Comparison of ENCODE assay signal across 8 mouse cellular contexts in the genomic region with DNA sequence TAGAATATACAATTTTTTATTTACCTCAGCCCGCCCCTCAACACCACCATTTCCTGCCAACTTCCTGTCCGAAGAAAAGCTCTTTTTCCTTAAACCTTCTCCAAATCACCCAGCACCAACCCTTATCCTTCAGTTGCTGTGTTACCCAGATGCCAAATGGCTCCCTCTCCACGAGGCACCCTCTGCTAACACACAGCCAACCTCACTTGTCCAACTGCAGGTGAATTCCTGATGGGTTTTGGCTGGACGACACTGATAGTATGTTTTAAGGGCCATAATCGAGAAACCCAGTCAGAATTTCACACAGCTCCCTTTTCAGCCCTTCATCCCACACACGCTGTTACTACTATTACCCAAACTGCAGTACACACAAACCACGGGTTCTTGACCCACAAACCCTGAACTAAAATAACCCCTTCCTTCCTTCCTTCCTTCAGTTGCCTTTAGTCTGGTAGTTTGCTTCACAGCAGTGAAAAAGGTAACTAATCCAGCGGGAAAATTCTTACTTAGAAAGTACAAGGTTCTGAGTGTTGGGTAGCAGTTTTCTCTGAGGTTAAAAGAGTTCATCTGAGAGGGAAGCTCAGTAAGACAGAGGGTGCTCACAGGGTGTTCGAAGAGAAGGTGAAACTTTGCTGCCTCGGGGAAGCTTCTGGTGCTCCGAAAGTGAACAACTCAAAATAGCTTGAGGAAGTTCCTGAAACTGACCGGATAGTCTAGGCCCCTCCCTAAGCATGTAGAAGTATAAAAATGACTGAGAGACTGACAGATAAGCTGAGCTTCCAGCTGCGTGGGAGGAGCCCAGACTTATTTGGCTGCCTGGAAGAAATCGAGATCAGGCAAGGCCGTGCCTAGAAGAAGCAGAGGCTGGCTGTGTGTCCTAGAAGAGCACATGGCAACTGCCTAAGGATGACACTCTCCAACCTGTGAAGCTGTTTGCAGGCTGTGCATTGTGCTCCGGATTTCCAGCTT. TPM values are rescaled to one million over a fixed set of nuclear protein-coding genes. Genes with fewer than 3 reads are reported as not detected.
DNase-seq lines count a peak whose midpoint lies in the region; ATAC-seq and TF ChIP-seq lines count a peak whose summit lies in the region.

No protein-coding gene starts in this region.

- H3K9me3 ChIP-seq in heart, embryonic 12.5 days (replicated peaks) = no peaks in the 10 kb centered on the region
- H3K9me3 ChIP-seq in ES-Bruce4 (replicated peaks; ENCODE audit: control insufficient read depth, insufficient read depth, low read length, poor library complexity, severe bottlenecking) = no peaks in the 10 kb centered on the region
- H3K9me3 ChIP-seq in forebrain, embryonic 13.5 days (replicated peaks) = no peaks in the 10 kb centered on the region
- H3K9me3 ChIP-seq in liver, embryonic 11.5 days (ENCODE audit: control insufficient read depth, low read length) = no peaks in the 10 kb centered on the region
- H3K9me3 ChIP-seq in stomach, embryonic 14.5 days (ENCODE audit: control insufficient read depth, low read depth, low read length) = no peaks in the 10 kb centered on the region

- intact Hi-C loops in gastrocnemius, postnatal 36 days (cut with DNase I) = loop anchor here (5.0 kb wide), 1 partner anchor 55 kb away; no protein-coding TSS in a partner anchor

- no peaks in the 10 kb centered on the region for H3K27me3 ChIP-seq in heart, embryonic 12.5 days (replicated peaks)
- no peaks in the 10 kb centered on the region for H3K27me3 ChIP-seq in ES-Bruce4 (ENCODE audit: control insufficient read depth, insufficient read depth, low read length, poor library complexity, severe bottlenecking)
- no peaks in the 10 kb centered on the region for H3K27me3 ChIP-seq in forebrain, embryonic 13.5 days
- no peaks in the 10 kb centered on the region for H3K27me3 ChIP-seq in liver, embryonic 11.5 days (replicated peaks; ENCODE audit: control insufficient read depth, insufficient read depth, low read length)
- no peaks in the 10 kb centered on the region for H3K27me3 ChIP-seq in stomach, embryonic 14.5 days (ENCODE audit: control insufficient read depth, insufficient read depth, low read length)

- no peaks in the 10 kb centered on the region for H3K36me3 ChIP-seq in heart, embryonic 12.5 days
- H3K36me3 ChIP-seq in ES-Bruce4 (ENCODE audit: control insufficient read depth, insufficient read depth, low read length, poor library complexity, severe bottlenecking) = no peaks in the 10 kb centered on the region
- no peaks in the 10 kb centered on the region for H3K36me3 ChIP-seq in forebrain, embryonic 13.5 days (ENCODE audit: poor library complexity, severe bottlenecking)
- no peaks in the 10 kb centered on the region for H3K36me3 ChIP-seq in liver, embryonic 11.5 days (ENCODE audit: control insufficient read depth, insufficient read depth, low read length)
- no peaks in the 10 kb centered on the region for H3K36me3 ChIP-seq in stomach, embryonic 14.5 days (ENCODE audit: control insufficient read depth, insufficient read depth, low read length)

- no peak overlapping the region for H3K9ac ChIP-seq in heart, embryonic 12.5 days
- H3K9ac ChIP-seq in ES-Bruce4 (ENCODE audit: low read depth, poor library complexity, severe bottlenecking) = peak overlapping the region; percentile 42; the same call in 1 of the 2 replicates
- H3K9ac ChIP-seq in forebrain, embryonic 13.5 days = peak overlapping the region; percentile 37; the same call in 1 of the 2 replicates
- peak overlapping the region; percentile 79 for H3K9ac ChIP-seq in liver, embryonic 11.5 days (ENCODE audit: low read depth, low read length)
- no peak overlapping the region for H3K9ac ChIP-seq in stomach, embryonic 14.5 days (replicated peaks; ENCODE audit: low read depth, low read length)

- H3K4me1 ChIP-seq in heart, embryonic 12.5 days (replicated peaks) = peaks cover 25% of the 10 kb centered on the region
- peaks cover 2% of the 10 kb centered on the region for H3K4me1 ChIP-seq in ES-Bruce4 (ENCODE audit: control insufficient read depth, insufficient read depth, low read length)
- H3K4me1 ChIP-seq in forebrain, embryonic 13.5 days = peaks cover 16% of the 10 kb centered on the region
- peaks cover 19% of the 10 kb centered on the region for H3K4me1 ChIP-seq in liver, embryonic 11.5 days (replicated peaks; ENCODE audit: control insufficient read depth, insufficient read depth, low read length)
- peaks cover 8% of the 10 kb centered on the region; the same call in 1 of the 2 replicates for H3K4me1 ChIP-seq in stomach, embryonic 14.5 days (ENCODE audit: control insufficient read depth, insufficient read depth, low read length)

- no peak overlapping the region for H3K4me3 ChIP-seq in heart, embryonic 12.5 days
- H3K4me3 ChIP-seq in ES-Bruce4 (ENCODE audit: low read depth, low read length) = no peak overlapping the region
- H3K4me3 ChIP-seq in forebrain, embryonic 13.5 days = peak overlapping the region; percentile 82
- H3K4me3 ChIP-seq in liver, embryonic 11.5 days (ENCODE audit: low read depth, low read length) = peak overlapping the region; percentile 78
- no peak overlapping the region; the same call in 1 of the 2 replicates for H3K4me3 ChIP-seq in stomach, embryonic 14.5 days (ENCODE audit: low read depth, low read length)

- ATAC-seq in heart, embryonic 12.5 days (ENCODE audit: insufficient number of reproducible peaks, low FRiP score) = no peak
- ATAC-seq in forebrain, embryonic 13.5 days = 0 out of 2 replicates have a peak, but pooled peaks have one; percentile 2
- ATAC-seq in liver, embryonic 11.5 days (replicated peaks; ENCODE audit: low FRiP score) = peak; percentile 53; the same call in 1 of the 2 replicates
- ATAC-seq in stomach, embryonic 14.5 days (ENCODE audit: insufficient number of reproducible peaks, insufficient read depth, low FRiP score, low read depth) = no peak

- no peak for TF ChIP-seq POLR2A in ES-Bruce4 (IDR thresholded peaks at IDR 0.05; ENCODE audit: insufficient read depth, low read length)

- 42% methylated on average over 16 of the region's 16 CpGs for WGBS in heart, embryonic 12.5 days
- WGBS in forebrain, embryonic 13.5 days = 65% methylated on average over 16 of the region's 16 CpGs
- 42% methylated on average over 16 of the region's 16 CpGs for WGBS in liver, embryonic 11.5 days
- 55% methylated on average over 16 of the region's 16 CpGs for WGBS in stomach, embryonic 14.5 days

- no peak for TF ChIP-seq EP300 in ES-Bruce4 (IDR thresholded peaks at IDR 0.05; ENCODE audit: insufficient read depth, low read depth, low read length)

- DNase-seq in heart, adult 8-10 months (ENCODE audit: low spot score) = no peak
- DNase-seq in liver, embryonic 11.5 days (ENCODE audit: low spot score) = no peak
- DNase-seq in gastrocnemius, postnatal 36 days = no peak
- no peak for DNase-seq in right cerebral cortex, postnatal 36 days (ENCODE audit: low spot score in 2 of 2)

- no peak for TF ChIP-seq CTCF in ES-Bruce4 (IDR thresholded peaks at IDR 0.05; ENCODE audit: low read depth, low read length)

- H3K4me2 ChIP-seq in heart, embryonic 12.5 days = peak overlapping the region; percentile 94
- H3K4me2 ChIP-seq in forebrain, embryonic 13.5 days = peak overlapping the region; percentile 84
- H3K4me2 ChIP-seq in liver, embryonic 11.5 days = peak overlapping the region; percentile 95
- H3K4me2 ChIP-seq in stomach, embryonic 14.5 days (replicated peaks; ENCODE audit: low read depth, low read length) = peak overlapping the region; percentile 85

- H3K27ac ChIP-seq in heart, embryonic 12.5 days (ENCODE audit: poor library complexity, severe bottlenecking) = no peak overlapping the region
- no peak overlapping the region for H3K27ac ChIP-seq in ES-Bruce4 (ENCODE audit: insufficient read depth, low read length)
- H3K27ac ChIP-seq in forebrain, embryonic 13.5 days = no peak overlapping the region
- H3K27ac ChIP-seq in liver, embryonic 11.5 days (ENCODE audit: low read depth, low read length) = no peak overlapping the region; the same call in 1 of the 2 replicates
- no peak overlapping the region for H3K27ac ChIP-seq in stomach, embryonic 14.5 days (ENCODE audit: low read length)

RNA-seq across cellular contexts. Expression of a gene that starts 13.3 kb away (rescaled TPM):
- 45.5 and 47.1 TPM in 2 replicates for polyA plus RNA-seq in heart, embryonic 12.5 days (2016; fragmentation: Nextera tagmentation; extraction: Ambion mirVana)
- total RNA-seq in heart, adult 8-10 months (2022) = 10 to 100 TPM; 69.6 to 73.3 (median 72.1) TPM
- polyA plus RNA-seq in ES-Bruce4 (2011; ENCODE audit: insufficient read depth, insufficient read length, low read depth, missing spikeins) = 36.2 and 41.4 TPM in 2 replicates
- polyA plus RNA-seq in forebrain, embryonic 13.5 days (2015; fragmentation: Nextera tagmentation; extraction: Ambion mirVana) = 49.9 and 53.6 TPM in 2 replicates
- polyA plus RNA-seq in liver, embryonic 11.5 days (2014; fragmentation: Nextera tagmentation; extraction: Ambion mirVana) = 49.6 and 51.0 TPM in 2 replicates
- 47.2 and 48.5 TPM in 2 replicates for polyA plus RNA-seq in stomach, embryonic 14.5 days (2014; fragmentation: Nextera tagmentation; extraction: Ambion mirVana)
- total RNA-seq in gastrocnemius, postnatal 36 days (2021) = 10 to 100 TPM; 30.3 to 32.3 TPM

RNA-seq across cellular contexts. Expression of a gene that starts 13.4 kb away (rescaled TPM):
- 25.3 and 25.9 TPM in 2 replicates for polyA plus RNA-seq in heart, embryonic 12.5 days (2016; fragmentation: Nextera tagmentation; extraction: Ambion mirVana)
- 10 to 100 TPM; 14.7 to 17.5 (median 16.2) TPM for total RNA-seq in heart, adult 8-10 months (2022)
- polyA plus RNA-seq in ES-Bruce4 (2011; ENCODE audit: insufficient read depth, insufficient read length, low read depth, missing spikeins) = 23.0 and 25.9 TPM in 2 replicates
- polyA plus RNA-seq in forebrain, embryonic 13.5 days (2015; fragmentation: Nextera tagmentation; extraction: Ambion mirVana) = 59.0 and 67.2 TPM in 2 replicates
- polyA plus RNA-seq in liver, embryonic 11.5 days (2014; fragmentation: Nextera tagmentation; extraction: Ambion mirVana) = 25.0 and 28.2 TPM in 2 replicates
- polyA plus RNA-seq in stomach, embryonic 14.5 days (2014; fragmentation: Nextera tagmentation; extraction: Ambion mirVana) = 39.7 and 40.5 TPM in 2 replicates
- 10 to 100 TPM; 11.4 to 11.5 TPM for total RNA-seq in gastrocnemius, postnatal 36 days (2021)

Comparison
In these comparisons a context has a peak if more than half of its experiments do, and no peak if none do; other contexts are left out.
1. ATAC-seq: peak in forebrain, embryonic 13.5 days (single experiment) and liver, embryonic 11.5 days (single experiment); none in heart, embryonic 12.5 days (single experiment) and stomach, embryonic 14.5 days (single experiment).
2. H3K4me3 ChIP-seq: peak in forebrain, embryonic 13.5 days (single experiment) and liver, embryonic 11.5 days (single experiment); none in heart, embryonic 12.5 days (single experiment), ES-Bruce4 (single experiment) and stomach, embryonic 14.5 days (single experiment).
3. H3K9ac ChIP-seq: peak in ES-Bruce4 (single experiment), forebrain, embryonic 13.5 days (single experiment) and liver, embryonic 11.5 days (single experiment); none in heart, embryonic 12.5 days (single experiment) and stomach, embryonic 14.5 days (single experiment).
4. Peak in every context shown above with its lines, with median percentiles within 50 percentile points of each other: H3K4me2 ChIP-seq.